Mouse (Mus musculus) bone marrow macrophage, adult 2 months (primary cell): ENCODE measurements around the gene Mpped2.

Experiments used
- CTCF ChIP-seq: IDR thresholded peaks from 2 replicates; pipeline ENCODE4 v1.5.1; 2012; ENCODE audit warnings: low read depth, mild to moderate bottlenecking, low read length, moderate library complexity
- POLR2A ChIP-seq: IDR thresholded peaks from 2 replicates; pipeline ENCODE4 v1.6.1; 2012; ENCODE audit warnings: mild to moderate bottlenecking, low read depth, low read length, borderline replicate concordance

DNA sequence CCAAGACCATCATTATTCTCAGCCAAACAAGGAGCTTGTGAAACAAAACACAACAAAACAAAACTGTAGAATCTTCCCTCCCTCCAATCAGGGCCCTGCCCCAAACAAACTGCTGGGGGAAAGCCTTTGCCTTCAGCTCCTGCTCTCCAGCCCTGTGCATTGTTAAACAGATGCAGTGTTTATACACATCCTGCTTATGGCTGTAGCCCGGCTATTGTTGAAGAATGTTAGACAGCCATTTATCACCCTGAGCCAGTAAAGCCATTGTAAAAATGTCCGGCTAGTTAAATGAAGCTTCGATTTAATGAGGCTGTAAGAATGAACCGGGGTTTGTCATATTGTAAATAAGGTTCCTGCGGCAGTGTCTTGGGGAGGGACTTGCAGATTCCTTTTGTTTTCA is 129.5 kb downstream of the Mpped2 start:
- TF ChIP-seq CTCF = no peak
- TF ChIP-seq POLR2A = no peak
